Mouse (Mus musculus) kidney, adult 2 months (tissue): ENCODE measurements around the gene Krtap5-2.

Experiments used
- CTCF ChIP-seq: fragments of 200-500 bp; conservative IDR thresholded peaks from 2 replicates; pipeline ENCODE4 v1.5.1; 2011; ENCODE audit warnings: low read depth, mild to moderate bottlenecking, control low read depth, low read length, moderate library complexity, mixed read lengths; ENCODE audit not compliant: insufficient read depth, insufficient read length
- POLR2A ChIP-seq: fragments of 200-500 bp; IDR thresholded peaks from one replicate; pipeline ENCODE4 v1.6.1; 2011; ENCODE audit warnings: low read depth, low read length, control low read depth

DNA sequence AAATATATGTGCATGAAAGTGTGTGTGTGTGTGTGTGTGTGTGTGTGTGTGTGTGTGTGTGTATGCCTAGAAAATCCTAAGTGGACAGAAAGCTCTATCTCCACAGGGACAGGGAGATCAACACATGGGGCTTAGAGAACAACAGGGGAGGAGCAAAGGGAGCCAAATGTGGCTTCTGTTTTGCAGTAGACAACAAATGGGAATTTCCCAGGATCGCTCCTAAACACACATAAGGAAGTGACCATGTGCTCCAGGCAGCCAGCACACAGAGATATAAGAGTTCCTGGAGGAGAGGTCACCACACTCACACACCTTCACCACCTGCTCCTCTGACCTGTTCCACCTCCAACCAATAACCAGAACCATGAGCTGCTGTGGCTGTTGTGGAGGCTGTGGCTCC is 25.3 kb upstream of the Krtap5-2 start, which contains the start of gene Krtap5-3:
- TF ChIP-seq CTCF (no peak), POLR2A (no peak)
